ENCODE assay signal across 11 mouse cellular contexts in genomic region chr12:54196881-54197280, GRCm38 (mm10). TPM values are rescaled to one million over a fixed set of nuclear protein-coding genes. Genes with fewer than 3 reads are reported as not detected.
DNase-seq lines count a peak whose midpoint lies in the region; ATAC-seq and TF ChIP-seq lines count a peak whose summit lies in the region.
"Had no signal": no experiment of that assay in that cellular context is flagged by ENCODE, and none has a peak within 500 bp of the region (broad histone marks: within the 10 kb centered on the region; RNA-seq: fewer than 3 reads in every experiment).

No protein-coding gene starts in this region.

- DNase-seq in forebrain, embryonic 10.5 days (ENCODE audit: extremely low spot score, low spot score), result no peak
- DNase-seq in forebrain, embryonic 11.5 days (ENCODE audit: low spot score), result no peak
- peak; percentile 53 for DNase-seq in thymus, postnatal 14 days
- no peak for DNase-seq in thymus, adult 18-20 months
- no peak for DNase-seq in stomach, postnatal 0 days (ENCODE audit: low spot score)
- DNase-seq in right cerebral cortex, adult 18-20 months, result no peak
- DNase-seq: cerebellum, adult 18-20 months had no signal

- no peaks in the 10 kb centered on the region for H3K9me3 ChIP-seq in forebrain, embryonic 10.5 days
- no peaks in the 10 kb centered on the region for H3K9me3 ChIP-seq in forebrain, embryonic 11.5 days (ENCODE audit: control insufficient read depth, low read length)
- H3K9me3 ChIP-seq in liver, embryonic 15.5 days (replicated peaks), result no peaks in the 10 kb centered on the region
- H3K9me3 ChIP-seq in liver, embryonic 12.5 days (replicated peaks), result no peaks in the 10 kb centered on the region
- no peaks in the 10 kb centered on the region for H3K9me3 ChIP-seq in stomach, postnatal 0 days (ENCODE audit: control insufficient read depth, low read length)
- H3K9me3 ChIP-seq: embryonic facial prominence, embryonic 12.5 days had no signal

- WGBS in forebrain, embryonic 10.5 days, result 90% methylated on average over 8 of the region's 8 CpGs
- WGBS in forebrain, embryonic 11.5 days, result 83% methylated on average over 8 of the region's 8 CpGs
- WGBS in liver, embryonic 15.5 days (ENCODE audit: insufficient replicate concordance), result 63% methylated on average over 8 of the region's 8 CpGs
- WGBS in liver, embryonic 12.5 days (ENCODE audit: insufficient replicate concordance), result 65% methylated on average over 8 of the region's 8 CpGs
- 65% methylated on average over 8 of the region's 8 CpGs for WGBS in stomach, postnatal 0 days

- ATAC-seq in forebrain, embryonic 11.5 days (replicated peaks; ENCODE audit: low FRiP score), result no peak
- no peak for ATAC-seq in liver, embryonic 15.5 days (ENCODE audit: insufficient read depth)
- no peak for ATAC-seq in liver, embryonic 12.5 days
- no peak for ATAC-seq in stomach, postnatal 0 days (ENCODE audit: low FRiP score, low TSS enrichment)

- no peaks in the 10 kb centered on the region for H3K36me3 ChIP-seq in forebrain, embryonic 10.5 days (replicated peaks)
- no peaks in the 10 kb centered on the region for H3K36me3 ChIP-seq in forebrain, embryonic 11.5 days (ENCODE audit: control insufficient read depth, insufficient read depth, low read length)
- H3K36me3 ChIP-seq in liver, embryonic 15.5 days (replicated peaks), result no peaks in the 10 kb centered on the region
- no peaks in the 10 kb centered on the region for H3K36me3 ChIP-seq in liver, embryonic 12.5 days
- no peaks in the 10 kb centered on the region for H3K36me3 ChIP-seq in stomach, postnatal 0 days (ENCODE audit: control insufficient read depth, insufficient read depth, low read length)
- H3K36me3 ChIP-seq: embryonic facial prominence, embryonic 12.5 days had no signal

- no peak overlapping the region for H3K9ac ChIP-seq in forebrain, embryonic 11.5 days (ENCODE audit: low read length)
- H3K9ac ChIP-seq in liver, embryonic 15.5 days, result no peak overlapping the region
- H3K9ac ChIP-seq in liver, embryonic 12.5 days, result no peak overlapping the region
- no peak overlapping the region for H3K9ac ChIP-seq in stomach, postnatal 0 days (ENCODE audit: low read length)
- H3K9ac ChIP-seq: embryonic facial prominence, embryonic 12.5 days; liver, embryonic 14.5 days had no signal

- no peak for TF ChIP-seq EP300 in stomach, postnatal 0 days (optimal IDR thresholded peaks at IDR 0.05)

- TF ChIP-seq CTCF in stomach, postnatal 0 days (IDR thresholded peaks at IDR 0.05; ENCODE audit: low read depth), result no peak

- no peak overlapping the region for H3K4me3 ChIP-seq in forebrain, embryonic 10.5 days
- H3K4me3 ChIP-seq in forebrain, embryonic 11.5 days (ENCODE audit: low read depth, low read length), result no peak overlapping the region
- no peak overlapping the region for H3K4me3 ChIP-seq in liver, embryonic 15.5 days (replicated peaks)
- H3K4me3 ChIP-seq in liver, embryonic 12.5 days, result no peak overlapping the region
- no peak overlapping the region for H3K4me3 ChIP-seq in stomach, postnatal 0 days (ENCODE audit: low read depth, low read length)
- H3K4me3 ChIP-seq: embryonic facial prominence, embryonic 12.5 days had no signal

- peaks cover 70% of the 10 kb centered on the region for H3K4me1 ChIP-seq in forebrain, embryonic 10.5 days
- peaks cover 13% of the 10 kb centered on the region for H3K4me1 ChIP-seq in forebrain, embryonic 11.5 days (replicated peaks; ENCODE audit: control insufficient read depth, insufficient read depth, low read length)
- peaks cover 28% of the 10 kb centered on the region for H3K4me1 ChIP-seq in liver, embryonic 15.5 days (replicated peaks)
- H3K4me1 ChIP-seq in liver, embryonic 12.5 days, result peaks cover 52% of the 10 kb centered on the region
- H3K4me1 ChIP-seq in stomach, postnatal 0 days (replicated peaks; ENCODE audit: control insufficient read depth, insufficient read depth), result peaks cover 24% of the 10 kb centered on the region

- H3K27me3 ChIP-seq in forebrain, embryonic 10.5 days (ENCODE audit: poor library complexity, severe bottlenecking), result peaks cover 14% of the 10 kb centered on the region
- H3K27me3 ChIP-seq in forebrain, embryonic 11.5 days (ENCODE audit: control insufficient read depth, insufficient read depth, low read length), result no peaks in the 10 kb centered on the region
- peaks cover 28% of the 10 kb centered on the region for H3K27me3 ChIP-seq in liver, embryonic 15.5 days
- peaks cover 7% of the 10 kb centered on the region; the same call in 1 of the 2 replicates for H3K27me3 ChIP-seq in liver, embryonic 12.5 days (replicated peaks)
- H3K27me3 ChIP-seq in stomach, postnatal 0 days (ENCODE audit: control insufficient read depth, insufficient read depth, low read length), result no peaks in the 10 kb centered on the region

- no peak overlapping the region for H3K4me2 ChIP-seq in forebrain, embryonic 11.5 days (ENCODE audit: low read depth, low read length, severe bottlenecking)
- peak overlapping the region; percentile 20; the same call in 1 of the 2 replicates for H3K4me2 ChIP-seq in liver, embryonic 15.5 days
- H3K4me2 ChIP-seq in liver, embryonic 12.5 days, result no peak overlapping the region
- peak overlapping the region; percentile 48 for H3K4me2 ChIP-seq in stomach, postnatal 0 days (replicated peaks; ENCODE audit: low read depth)
- H3K4me2 ChIP-seq: embryonic facial prominence, embryonic 12.5 days had no signal

- peak overlapping the region; percentile 48; the same call in 1 of the 2 replicates for H3K27ac ChIP-seq in forebrain, embryonic 10.5 days
- no peak overlapping the region for H3K27ac ChIP-seq in forebrain, embryonic 11.5 days (ENCODE audit: low read depth, low read length)
- H3K27ac ChIP-seq in liver, embryonic 15.5 days (replicated peaks), result no peak overlapping the region
- H3K27ac ChIP-seq in liver, embryonic 12.5 days, result no peak overlapping the region
- peak overlapping the region; percentile 74 for H3K27ac ChIP-seq in stomach, postnatal 0 days (replicated peaks)
- H3K27ac ChIP-seq: embryonic facial prominence, embryonic 12.5 days; liver, embryonic 14.5 days had no signal

RNA-seq across cellular contexts. Expression of gene Egln3, which starts 6.8 kb away (rescaled TPM):
- polyA plus RNA-seq in forebrain, embryonic 10.5 days (2016; fragmentation: Nextera tagmentation; extraction: Ambion mirVana), result 3.2 and 3.4 TPM in 2 replicates
- polyA plus RNA-seq in forebrain, embryonic 11.5 days (2014; fragmentation: Nextera tagmentation; extraction: Ambion mirVana), result 4.0 and 4.1 TPM in 2 replicates
- 2.3 and 3.5 TPM in 2 replicates for polyA plus RNA-seq in liver, embryonic 15.5 days (2015; fragmentation: Nextera tagmentation; extraction: Ambion mirVana)
- 3.5 and 3.8 TPM in 2 replicates for polyA plus RNA-seq in liver, embryonic 12.5 days (2016; fragmentation: Nextera tagmentation; extraction: Ambion mirVana)
- 78.8 and 80.3 TPM in 2 replicates for polyA plus RNA-seq in stomach, postnatal 0 days (2015; fragmentation: Nextera tagmentation; extraction: Ambion mirVana)

Comparison
In these comparisons a context has a peak if more than half of its experiments do, and no peak if none do; other contexts are left out.
1. H3K27ac ChIP-seq: peak in forebrain, embryonic 10.5 days (single experiment) and stomach, postnatal 0 days (single experiment); none in forebrain, embryonic 11.5 days (single experiment), liver, embryonic 15.5 days (single experiment) and liver, embryonic 12.5 days (single experiment).
2. H3K4me2 ChIP-seq: peak in liver, embryonic 15.5 days (single experiment) and stomach, postnatal 0 days (single experiment); none in forebrain, embryonic 11.5 days (single experiment) and liver, embryonic 12.5 days (single experiment).
3. RNA of gene Egln3, which starts 6.8 kb away (polyA plus RNA-seq): 78.8 to 80.3 TPM in stomach, postnatal 0 days; 4.0 to 4.1 TPM in forebrain, embryonic 11.5 days, 3.5 to 3.8 TPM in liver, embryonic 12.5 days, 3.2 to 3.4 TPM in forebrain, embryonic 10.5 days and 2.3 to 3.5 TPM in liver, embryonic 15.5 days; every median in the first group is over 10 times any median in the second.